Mouse (Mus musculus) erythroblast, embryonic 14.5 days (primary cell): ENCODE measurements around the gene Maged1.

ENCODE experiments used
- GATA1 ChIP-seq: IDR thresholded peaks from 2 replicates; pipeline ENCODE4 v1.6.1; 2012; ENCODE audit warnings: low read length, inconsistent platforms, mixed read lengths
- TAL1 ChIP-seq: IDR thresholded peaks from 3 replicates; pipeline ENCODE4 v1.6.1; 2012; ENCODE audit warnings: low read length, inconsistent platforms, mixed read lengths

DNA sequence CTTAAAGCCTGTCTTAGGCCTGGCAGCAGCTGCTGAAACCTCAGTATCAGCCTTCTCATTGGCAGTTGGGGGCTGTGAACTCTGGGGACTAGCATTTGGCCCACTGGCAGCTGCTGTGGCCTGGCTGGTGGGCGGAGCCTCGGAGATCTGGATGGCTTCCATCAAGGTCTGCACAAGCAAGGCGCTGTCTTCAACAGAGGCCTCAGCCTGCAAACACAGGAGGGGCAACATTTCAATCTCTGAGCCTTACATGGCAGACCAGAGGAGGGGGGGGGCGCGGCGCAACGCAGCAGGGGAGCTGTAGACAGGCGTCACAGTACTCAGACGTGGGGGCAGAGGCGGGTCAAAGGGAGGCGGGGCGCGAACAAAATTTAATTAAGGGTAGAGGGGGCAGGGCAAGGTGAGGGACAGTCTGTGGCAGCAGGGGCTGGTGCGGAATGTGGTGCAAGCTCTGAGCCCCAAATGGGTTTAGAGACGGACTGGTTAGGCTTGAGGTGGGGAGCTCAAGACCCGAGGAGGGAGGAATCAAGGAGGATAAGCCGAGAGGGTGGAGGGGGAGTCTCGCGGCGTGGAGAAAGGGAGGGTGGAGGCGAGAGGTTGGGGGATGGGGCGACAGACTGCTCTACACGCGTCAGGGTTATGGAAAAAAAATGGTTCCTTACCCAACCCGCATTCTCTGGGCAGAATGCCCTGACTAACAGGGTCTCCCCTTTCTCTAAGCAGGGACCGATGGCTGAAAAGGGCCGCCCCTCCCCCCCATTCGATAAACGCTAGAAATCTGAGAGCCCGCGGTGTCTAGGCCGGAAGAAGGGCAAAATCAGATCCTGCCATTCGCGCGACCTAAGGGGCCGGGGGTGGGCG, 1.4 kb downstream of the Maged1 start:
- no peak for TF ChIP-seq GATA1
- TF ChIP-seq TAL1, result no peak
